Mouse (Mus musculus) ES-E14 (cell line): ENCODE data around the gene Ccp110.

Experiments used
- HCFC1 ChIP-seq: IDR thresholded peaks from 2 replicates; pipeline ENCODE4 v1.6.1; 2012; ENCODE audit warnings: low read length, inconsistent platforms, borderline replicate concordance; ENCODE audit not compliant: insufficient read depth
- ZNF384 ChIP-seq: IDR thresholded peaks from 2 replicates; pipeline ENCODE4 v1.6.1; 2012; ENCODE audit warnings: low read depth, low read length, inconsistent platforms

DNA sequence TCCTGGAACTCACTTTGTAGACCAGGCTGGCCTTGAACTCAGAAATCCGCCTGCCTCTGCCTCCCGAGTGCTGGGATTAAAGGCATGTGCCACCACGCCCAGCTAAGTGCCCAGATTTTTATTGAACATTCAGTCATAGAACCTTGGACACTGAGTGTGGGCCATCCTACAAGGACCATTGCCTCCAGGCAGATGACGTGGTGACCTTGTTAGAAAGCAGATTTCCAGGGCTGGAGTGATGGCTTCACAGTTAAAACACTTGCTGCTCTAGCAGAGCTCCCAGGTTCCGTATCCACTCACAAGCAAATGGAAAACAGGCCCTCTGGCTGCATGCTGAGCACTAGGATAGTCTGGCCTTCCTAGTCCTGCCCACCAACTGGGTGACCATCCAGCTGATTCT, 32.4 kb downstream of the Ccp110 start:
- TF ChIP-seq HCFC1 (no peak), ZNF384 (no peak)
